Mouse (Mus musculus): ENCODE data around the gene Plin3. TPM values are rescaled to one million over a fixed set of nuclear protein-coding genes. Genes with fewer than 3 reads are reported as not detected.

Plin3 gene
- polyA plus RNA-seq, 1 experiment from 2014 or later: 27.1 TPM

- Histone ChIP-seq H3K4me2 (no peak overlapping the region), H3K36me3 (peaks cover 66% of the 10 kb centered on the region), H3K9ac (no peak overlapping the region), H3K4me3 (replicated peaks) (no peak overlapping the region), H3K27ac (0 out of 2 replicates have a peak overlapping the region, but pooled peaks have one; percentile 9), H3K9me3 (replicated peaks) (no peaks in the 10 kb centered on the region), H3K27me3 (no peaks in the 10 kb centered on the region), H3K4me1 (replicated peaks) (peaks cover 57% of the 10 kb centered on the region)
- DNase-seq (no peak), ATAC-seq (ENCODE audit: low read depth) (no peak)
- 76% methylated on average over 8 of the region's 8 CpGs for WGBS (ENCODE audit: insufficient replicate concordance)
These were observed 9.4 kb downstream of the Plin3 start for GRCm38 (mm10) chr17:56283316-56283715.

- 0 out of 2 replicates have a peak overlapping the region, but pooled peaks have one; percentile 9 for H3K27ac ChIP-seq
- no peaks in the 10 kb centered on the region for H3K27me3 ChIP-seq
- no peak overlapping the region for H3K4me2 ChIP-seq
- H3K4me3 ChIP-seq (replicated peaks): no peak overlapping the region
- no peak for ATAC-seq (ENCODE audit: low read depth)
- H3K4me1 ChIP-seq (replicated peaks): peaks cover 57% of the 10 kb centered on the region
- no peak for DNase-seq
- H3K36me3 ChIP-seq: peaks cover 66% of the 10 kb centered on the region
- WGBS (ENCODE audit: insufficient replicate concordance): 71% methylated on average over 4 of the region's 4 CpGs
- no peak overlapping the region for H3K9ac ChIP-seq
- no peaks in the 10 kb centered on the region for H3K9me3 ChIP-seq (replicated peaks)
These were observed 9.9 kb downstream of the Plin3 start for GRCm38 (mm10) chr17:56282802-56283201.

DNA sequence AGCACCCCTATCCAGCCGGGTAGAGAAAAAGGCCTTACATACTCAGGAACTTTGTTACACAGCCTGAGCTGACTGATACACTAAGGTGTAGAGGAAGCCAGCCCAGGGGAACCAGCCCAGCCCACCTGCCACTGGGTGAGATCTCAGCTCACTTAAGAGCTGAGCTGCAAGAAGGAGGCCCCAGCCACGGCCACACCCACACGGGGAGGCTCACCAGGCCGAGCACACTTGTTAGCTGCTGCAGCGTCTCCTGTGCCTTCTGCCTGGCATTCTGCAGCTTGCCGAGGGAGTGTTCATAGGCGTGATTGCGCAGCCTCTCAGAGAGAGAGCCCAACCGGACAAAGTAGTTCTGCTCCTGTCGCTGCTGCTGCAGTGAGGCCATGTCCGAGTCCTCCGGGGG, 11.5 kb downstream of the Plin3 start:
- Histone ChIP-seq H3K36me3 (peaks cover 58% of the 10 kb centered on the region), H3K4me1 (replicated peaks) (peaks cover 53% of the 10 kb centered on the region)
- WGBS (ENCODE audit: insufficient replicate concordance): 66% methylated on average over 12 of the region's 12 CpGs

GRCm38 (mm10) chr17:56279481-56280155, 13.1 kb downstream of the Plin3 start:
- H3K4me2 ChIP-seq: no peak overlapping the region
- no peak for DNase-seq
- no peaks in the 10 kb centered on the region for H3K27me3 ChIP-seq
- peaks cover 59% of the 10 kb centered on the region for H3K4me1 ChIP-seq (replicated peaks)
- peaks cover 42% of the 10 kb centered on the region for H3K36me3 ChIP-seq
- H3K27ac ChIP-seq: no peak overlapping the region
- no peak for ATAC-seq (ENCODE audit: low read depth)
- 90% methylated on average over 12 of the region's 12 CpGs for WGBS (ENCODE audit: insufficient replicate concordance)
- H3K9ac ChIP-seq: 0 out of 2 replicates have a peak overlapping the region, but pooled peaks have one; percentile 36
- H3K4me3 ChIP-seq (replicated peaks): no peak overlapping the region
- no peaks in the 10 kb centered on the region for H3K9me3 ChIP-seq (replicated peaks)

More for the DNA sequence above, 11.5 kb downstream of the Plin3 start:
- Histone ChIP-seq H3K9ac (0 out of 2 replicates have a peak overlapping the region, but pooled peaks have one; percentile 10), H3K27ac (peak overlapping the region; percentile 20; the same call in 1 of the 2 replicates), H3K4me3 (replicated peaks) (no peak overlapping the region), H3K4me2 (peak overlapping the region; percentile 28; the same call in 1 of the 2 replicates), H3K9me3 (replicated peaks) (no peaks in the 10 kb centered on the region), H3K27me3 (no peaks in the 10 kb centered on the region)
- DNase-seq (no peak), ATAC-seq (ENCODE audit: low read depth) (no peak)

DNA sequence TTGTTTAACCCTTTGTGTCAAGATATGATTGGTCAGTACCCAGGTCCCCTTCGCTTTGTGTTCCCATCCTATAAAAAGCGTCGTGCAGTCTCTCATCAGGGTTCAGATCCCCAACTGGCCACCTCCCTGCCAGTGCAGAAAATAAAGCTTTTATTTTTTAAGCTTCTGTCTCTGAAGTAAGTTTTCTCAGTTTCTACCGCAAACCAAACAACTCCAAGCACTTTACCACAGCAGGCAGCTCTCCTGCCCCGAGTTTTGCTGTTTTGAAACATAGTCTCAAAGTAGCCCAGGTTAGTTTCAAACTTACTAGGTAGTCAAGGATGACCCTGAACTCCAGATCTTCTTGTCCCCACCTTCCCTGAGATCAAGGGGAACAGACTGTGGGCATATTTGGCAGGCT, 14.3 kb downstream of the Plin3 start:
- H3K4me2 ChIP-seq: no peak overlapping the region
- no peaks in the 10 kb centered on the region for H3K9me3 ChIP-seq (replicated peaks)
- 85% methylated on average over 5 of the region's 5 CpGs for WGBS (ENCODE audit: insufficient replicate concordance)
- H3K4me1 ChIP-seq (replicated peaks): peaks cover 71% of the 10 kb centered on the region
- H3K9ac ChIP-seq: peak overlapping the region; percentile 71
- peaks cover 45% of the 10 kb centered on the region for H3K36me3 ChIP-seq
- H3K4me3 ChIP-seq (replicated peaks): no peak overlapping the region
- DNase-seq: no peak
- H3K27me3 ChIP-seq: no peaks in the 10 kb centered on the region
- ATAC-seq (ENCODE audit: low read depth): no peak
- peak overlapping the region; percentile 94 for H3K27ac ChIP-seq

GRCm38 (mm10) chr17:56277567-56277893, 15.1 kb downstream of the Plin3 start:
- no peaks in the 10 kb centered on the region for H3K9me3 ChIP-seq (replicated peaks)
- WGBS (ENCODE audit: insufficient replicate concordance): 27% methylated on average over 2 of the region's 2 CpGs
- H3K27me3 ChIP-seq: no peaks in the 10 kb centered on the region
- H3K27ac ChIP-seq: peak overlapping the region; percentile 94
- DNase-seq: peak; percentile 29
- peaks cover 79% of the 10 kb centered on the region for H3K4me1 ChIP-seq (replicated peaks)
- peaks cover 44% of the 10 kb centered on the region for H3K36me3 ChIP-seq
- peak overlapping the region; percentile 87 for H3K4me2 ChIP-seq
- peak overlapping the region; percentile 71 for H3K9ac ChIP-seq
- ATAC-seq (ENCODE audit: low read depth): no peak
- peak overlapping the region; percentile 76 for H3K4me3 ChIP-seq (replicated peaks)

DNA sequence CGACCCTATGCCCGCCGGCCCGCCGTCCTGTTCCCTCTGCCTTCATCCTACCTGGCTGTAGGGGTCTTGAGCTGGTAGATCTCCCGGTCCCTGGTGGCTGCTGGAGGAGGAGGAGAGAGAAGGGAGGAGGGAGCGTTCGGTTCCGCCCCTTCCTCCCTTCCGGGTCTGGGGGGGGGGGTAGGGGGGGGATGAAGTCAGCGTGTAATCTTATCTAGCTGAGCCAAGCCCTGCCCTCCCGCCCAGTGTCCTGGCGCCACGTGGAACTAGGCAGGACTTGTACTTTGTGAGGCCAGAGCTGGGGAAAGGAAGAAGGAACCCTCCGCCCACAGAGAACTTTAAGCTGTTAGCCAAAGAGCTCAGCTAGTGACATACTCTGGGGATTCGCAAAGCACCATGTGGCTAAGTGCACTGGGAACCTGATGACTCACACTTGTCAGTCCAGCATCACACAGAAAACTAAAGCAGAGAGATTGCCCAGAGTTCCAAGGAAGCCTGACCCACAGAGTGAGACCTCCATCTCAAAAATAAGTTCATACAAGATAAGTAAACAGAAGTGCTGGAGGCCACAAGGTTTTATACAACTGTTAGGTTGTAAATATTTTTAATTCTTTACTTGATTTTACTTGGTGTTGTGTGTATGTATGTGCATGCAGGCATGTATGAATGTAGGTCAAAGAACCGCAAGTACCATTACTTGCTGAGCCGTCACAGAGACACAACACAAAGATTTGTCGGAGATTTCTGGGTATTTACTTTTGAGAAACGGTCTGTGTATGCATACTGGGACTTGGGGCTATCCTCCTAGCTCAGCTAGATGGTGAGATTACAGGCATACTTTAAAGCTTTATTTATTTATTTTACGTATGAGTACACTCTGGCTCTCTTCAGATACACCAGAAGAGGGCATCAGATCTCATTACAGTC, 15.8 kb downstream of the Plin3 start, which contains the start of gene Ticam1:
TSS of gene Ticam1 (minus strand) at position 144 of the 924 bp plus-strand sequence.
- H3K27ac ChIP-seq: peak within 1 kb of the TSS; percentile 94
- ATAC-seq (ENCODE audit: low read depth): peak; percentile 88
- H3K27me3 ChIP-seq: no peaks in the 10 kb centered on the region
- peaks cover 50% of the 10 kb centered on the region for H3K36me3 ChIP-seq
- H3K4me2 ChIP-seq: peak within 1 kb of the TSS; percentile 87
- no peaks in the 10 kb centered on the region for H3K9me3 ChIP-seq (replicated peaks)
- peak; percentile 88 for DNase-seq
- peak within 1 kb of the TSS; percentile 76 for H3K4me3 ChIP-seq (replicated peaks)
- H3K9ac ChIP-seq: peak within 1 kb of the TSS; percentile 88
- WGBS (ENCODE audit: insufficient replicate concordance): 5% methylated on average over 18 of the region's 21 CpGs
- peaks cover 85% of the 10 kb centered on the region for H3K4me1 ChIP-seq (replicated peaks)

- Histone ChIP-seq H3K9ac (peak overlapping the region; percentile 88), H3K4me1 (replicated peaks) (peaks cover 77% of the 10 kb centered on the region), H3K27me3 (no peaks in the 10 kb centered on the region), H3K4me2 (peak overlapping the region; percentile 87), H3K36me3 (peaks cover 51% of the 10 kb centered on the region), H3K9me3 (replicated peaks) (no peaks in the 10 kb centered on the region), H3K27ac (peak overlapping the region; percentile 94), H3K4me3 (replicated peaks) (peak overlapping the region; percentile 76)
- 16% methylated on average over 5 of the region's 5 CpGs for WGBS (ENCODE audit: insufficient replicate concordance)
- ATAC-seq (ENCODE audit: low read depth) (peak; percentile 30), DNase-seq (peak; percentile 31)
These were observed 16.7 kb downstream of the Plin3 start for GRCm38 (mm10) chr17:56275842-56276480.

DNA sequence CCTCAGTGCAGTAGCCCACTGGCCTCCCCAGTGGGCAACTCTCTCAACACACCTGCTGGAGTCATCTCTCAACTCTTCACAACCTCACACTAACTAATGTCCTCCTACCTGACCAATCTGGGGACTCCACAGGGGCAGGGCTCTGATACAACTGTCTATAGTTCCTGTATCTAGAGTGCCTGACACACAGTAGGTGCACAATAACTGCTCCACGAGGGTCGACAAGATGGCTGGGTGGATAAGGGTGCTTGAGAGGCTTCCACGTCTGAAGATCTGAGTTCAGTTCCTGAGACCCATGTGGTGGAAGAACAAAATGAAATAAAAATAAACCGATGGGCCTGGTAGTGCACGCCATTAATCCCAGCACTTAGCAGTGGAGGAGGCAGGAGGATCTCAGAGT, 18.7 kb downstream of the Plin3 start:
- H3K4me3 ChIP-seq (replicated peaks): no peak overlapping the region
- DNase-seq (no peak), ATAC-seq (ENCODE audit: low read depth) (no peak)
- H3K4me2 ChIP-seq: no peak overlapping the region
- 60% methylated on average over 5 of the region's 5 CpGs for WGBS (ENCODE audit: insufficient replicate concordance)
- H3K36me3 ChIP-seq: peaks cover 52% of the 10 kb centered on the region
- H3K9ac ChIP-seq: peak overlapping the region; percentile 18; the same call in 1 of the 2 replicates
- H3K27me3 ChIP-seq: no peaks in the 10 kb centered on the region
- peak overlapping the region; percentile 74 for H3K27ac ChIP-seq
- H3K4me1 ChIP-seq (replicated peaks): peaks cover 78% of the 10 kb centered on the region
- no peaks in the 10 kb centered on the region for H3K9me3 ChIP-seq (replicated peaks)

DNA sequence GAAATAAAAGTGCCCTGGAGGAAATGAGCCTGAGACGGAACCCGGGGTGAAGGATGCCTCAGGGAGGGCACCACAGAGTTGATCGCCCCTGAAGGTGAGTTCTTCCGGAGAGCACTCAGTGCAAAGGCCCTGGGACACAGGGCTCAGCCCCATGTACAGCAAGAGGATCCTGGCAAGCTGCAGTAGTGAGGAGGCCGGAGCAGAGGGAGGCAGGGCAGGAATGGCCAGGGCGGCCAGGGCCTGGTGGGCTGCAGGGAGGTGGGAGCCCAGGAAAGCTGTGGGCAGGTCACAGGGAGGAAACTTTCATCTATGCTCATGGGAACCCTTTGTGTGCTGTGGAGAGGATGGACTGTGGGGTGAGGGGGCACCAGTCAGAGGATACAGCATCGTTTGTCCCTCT, 19.2 kb downstream of the Plin3 start:
- Histone ChIP-seq H3K4me2 (no peak overlapping the region), H3K9ac (peak overlapping the region; percentile 18), H3K27ac (peak overlapping the region; percentile 27; the same call in 1 of the 2 replicates), H3K9me3 (replicated peaks) (no peaks in the 10 kb centered on the region), H3K36me3 (peaks cover 47% of the 10 kb centered on the region), H3K4me3 (replicated peaks) (no peak overlapping the region), H3K4me1 (replicated peaks) (peaks cover 77% of the 10 kb centered on the region), H3K27me3 (no peaks in the 10 kb centered on the region)
- DNase-seq: no peak
- no peak for ATAC-seq (ENCODE audit: low read depth)
- WGBS (ENCODE audit: insufficient replicate concordance): 78% methylated on average over 7 of the region's 7 CpGs

DNA sequence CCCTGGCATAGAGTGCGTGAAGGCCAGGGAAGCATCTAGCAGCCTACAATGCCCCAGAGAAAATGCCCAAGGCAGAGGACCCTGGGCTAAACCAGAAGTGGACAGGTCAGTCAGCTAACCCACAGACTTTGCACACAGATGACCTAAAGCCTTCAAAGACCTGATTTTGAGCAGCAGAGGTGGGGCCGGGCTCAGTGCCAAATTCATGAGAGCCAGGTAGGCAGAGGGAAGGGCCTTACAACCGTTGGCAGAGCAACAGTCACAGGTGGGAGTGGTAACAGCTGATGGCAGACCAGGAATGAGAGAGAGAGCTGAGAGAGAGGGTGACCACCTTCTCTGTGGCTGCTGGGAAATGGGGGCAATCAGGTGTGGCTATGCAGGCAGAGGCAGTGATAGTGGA, 20.0 kb downstream of the Plin3 start:
- H3K9me3 ChIP-seq (replicated peaks): no peaks in the 10 kb centered on the region
- ATAC-seq (ENCODE audit: low read depth): no peak
- no peak overlapping the region for H3K4me3 ChIP-seq (replicated peaks)
- H3K9ac ChIP-seq: 0 out of 2 replicates have a peak overlapping the region, but pooled peaks have one; percentile 18
- no peaks in the 10 kb centered on the region for H3K27me3 ChIP-seq
- H3K27ac ChIP-seq: peak overlapping the region; percentile 27
- no peak overlapping the region for H3K4me2 ChIP-seq
- DNase-seq: no peak
- WGBS (ENCODE audit: insufficient replicate concordance): 69% methylated on average over 3 of the region's 3 CpGs
- peaks cover 68% of the 10 kb centered on the region for H3K4me1 ChIP-seq (replicated peaks)
- H3K36me3 ChIP-seq: peaks cover 46% of the 10 kb centered on the region

Data from liver, embryonic 13.5 days (tissue).